Mouse (Mus musculus): Measurements from ENCODE around the gene Amh.

The Amh gene

GRCm38 (mm10) chr10:80804916-80805315 is at the start of gene Amh:
Gene Amh (plus strand): TSS chr10:80805243.
- DNase-seq, result no peak

- DNase-seq, result no peak
Observed at GRCm38 (mm10) chr10:80755291-80756015, 49.6 kb upstream of the Amh start.

GRCm38 (mm10) chr10:80756099-80756498 is 48.9 kb upstream of the Amh start:
- DNase-seq, result no peak

DNA sequence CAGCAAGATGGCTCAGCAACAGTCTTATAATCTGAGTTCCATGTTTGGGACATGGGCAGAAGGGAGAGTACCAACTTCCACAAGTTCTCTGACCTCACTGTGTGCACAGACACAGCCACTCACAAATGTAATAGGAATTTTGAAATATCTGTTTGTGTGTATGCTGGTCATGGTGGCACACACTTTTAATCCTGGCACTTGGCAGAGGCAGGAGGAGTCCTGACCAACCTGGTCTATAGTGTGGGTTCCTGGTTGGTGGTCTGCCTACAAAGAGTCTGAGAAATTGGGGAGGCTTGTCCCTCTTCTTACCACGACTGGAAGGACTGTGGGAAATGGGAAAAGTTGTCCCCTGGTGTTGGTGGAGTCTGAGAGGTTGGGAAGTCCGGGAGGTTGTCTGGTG is 48.5 kb upstream of the Amh start:
- no peak for DNase-seq

DNA sequence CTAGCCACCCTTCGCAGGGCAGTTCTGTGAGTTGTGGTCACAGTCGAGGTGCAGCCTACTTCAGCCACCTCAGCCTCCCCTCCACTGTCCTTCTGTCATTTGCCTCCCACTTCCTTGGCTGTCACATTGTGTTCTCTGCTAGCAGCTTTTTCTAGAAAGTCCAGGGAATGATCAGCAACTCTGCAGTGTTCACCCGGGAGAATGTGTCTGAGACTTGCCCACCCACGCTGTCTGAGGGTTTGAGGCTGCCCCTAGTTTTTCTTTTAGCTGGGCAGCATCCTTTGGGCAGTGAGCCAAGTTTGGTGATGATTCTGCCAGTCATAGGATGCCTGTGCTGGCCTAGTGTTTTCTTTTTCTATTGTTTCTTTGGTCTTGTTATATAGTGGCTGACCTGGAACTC is 48.1 kb upstream of the Amh start:
- no peak for DNase-seq

DNA sequence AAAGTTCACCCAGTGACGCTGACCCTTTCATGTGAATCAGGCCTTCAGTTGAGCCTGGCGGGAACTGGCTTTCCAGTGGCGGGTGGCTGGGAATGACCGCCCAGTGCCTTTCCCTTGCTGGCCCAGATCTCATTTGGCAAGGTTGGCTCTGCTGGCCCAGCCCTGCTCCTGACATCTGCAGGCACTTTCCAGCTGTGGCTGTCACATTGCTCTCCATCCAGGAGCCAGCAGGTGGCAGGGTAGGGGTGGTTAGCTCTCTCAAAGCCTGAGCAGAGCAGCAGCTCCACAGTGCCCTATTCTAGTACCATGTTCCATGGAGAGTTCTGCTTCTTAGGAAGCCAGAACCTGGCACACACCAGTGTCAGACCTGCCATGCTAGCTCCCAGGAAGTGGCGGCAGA is 47.3 kb upstream of the Amh start:
- no peak for DNase-seq

DNA sequence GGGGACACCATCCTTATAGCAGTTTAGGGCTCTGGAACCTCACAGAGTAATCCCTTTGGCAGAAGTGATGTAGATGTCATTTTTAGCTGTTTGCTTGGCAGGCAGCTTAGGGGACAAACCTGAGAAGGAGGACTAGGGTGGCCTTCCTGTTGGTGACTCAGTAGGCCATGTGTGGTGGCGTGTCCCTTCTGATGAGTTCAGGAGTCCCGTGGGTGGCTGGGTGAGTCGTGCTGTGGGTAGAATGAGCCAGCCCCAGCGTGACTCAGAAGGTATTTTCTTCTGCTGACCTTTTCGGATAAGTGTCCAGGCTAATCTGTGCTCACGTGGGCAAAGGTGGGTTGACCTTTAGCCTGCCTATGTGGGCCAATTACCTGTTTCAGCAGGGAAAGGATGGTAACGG is 46.4 kb upstream of the Amh start:
- DNase-seq, result no peak

GRCm38 (mm10) chr10:80760596-80761524 is 44.2 kb upstream of the Amh start:
- no peak for DNase-seq

- DNase-seq, result no peak
Observed at GRCm38 (mm10) chr10:80761821-80762220, 43.2 kb upstream of the Amh start.

- DNase-seq, result no peak
Observed at GRCm38 (mm10) chr10:80763502-80763901, 41.5 kb upstream of the Amh start.

DNA sequence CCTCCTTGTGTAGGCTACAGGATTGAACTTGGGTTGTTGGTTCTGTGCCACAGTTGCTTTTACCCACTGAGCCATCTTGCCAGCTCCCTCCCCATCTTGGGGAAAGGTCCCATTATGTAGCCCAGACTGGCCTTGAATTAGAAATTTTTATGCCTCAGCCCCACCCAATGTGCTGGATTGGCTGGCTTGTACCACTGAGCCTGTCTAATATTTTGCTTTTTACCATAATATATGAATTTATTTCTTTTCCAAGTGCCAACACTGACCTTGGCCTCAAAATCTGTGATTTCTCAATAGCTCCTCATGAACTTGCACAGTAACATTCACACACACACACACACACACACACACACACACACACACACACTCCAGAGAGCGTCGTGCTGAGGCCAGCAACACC is 39.3 kb upstream of the Amh start:
- DNase-seq, result no peak

GRCm38 (mm10) chr10:80766161-80766815 is 38.8 kb upstream of the Amh start:
- DNase-seq, result no peak

DNA sequence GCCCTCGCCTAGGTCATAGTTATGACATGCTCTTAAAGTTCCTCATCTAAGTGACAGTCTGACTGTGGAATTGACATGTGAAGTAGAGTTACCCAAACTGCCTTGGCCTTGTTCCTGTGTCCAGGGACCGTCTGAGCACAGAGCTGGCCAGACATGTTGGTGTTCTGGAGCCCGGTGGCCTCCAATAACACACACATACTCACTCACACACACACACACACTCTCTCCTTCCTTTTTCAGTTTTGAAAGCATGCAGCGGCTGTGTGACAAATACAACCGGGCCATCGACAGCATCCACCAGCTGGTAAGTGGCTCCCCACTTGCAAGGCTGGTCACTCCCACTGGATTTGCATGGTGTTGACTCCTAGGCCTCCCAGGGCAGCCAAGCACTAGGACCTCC is 36.7 kb upstream of the Amh start:
- no peak for DNase-seq

- no peak for DNase-seq
Observed at GRCm38 (mm10) chr10:80773816-80774215, 31.2 kb upstream of the Amh start.

- DNase-seq, result peak; percentile 86
Observed at GRCm38 (mm10) chr10:80774549-80774948, 30.5 kb upstream of the Amh start.

DNA sequence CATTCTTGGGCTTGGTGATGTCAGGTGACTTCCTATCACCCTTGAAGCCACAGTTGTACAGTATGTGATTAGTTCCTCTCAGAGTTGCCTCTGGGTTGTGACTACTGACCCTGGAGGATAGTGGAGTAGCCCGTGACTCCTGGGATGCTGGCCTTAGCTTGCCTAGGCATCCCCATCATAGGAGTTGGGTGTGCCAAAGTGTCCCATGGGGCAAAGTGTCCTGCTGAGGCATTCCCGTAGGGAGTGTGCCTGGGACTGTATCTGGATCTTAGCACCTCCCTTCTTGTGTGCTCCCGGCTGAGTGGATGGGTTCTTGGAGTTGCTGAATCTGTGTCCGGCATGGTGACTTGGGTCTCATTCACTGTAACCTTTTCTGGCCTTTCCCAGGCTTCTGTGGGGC is 30.1 kb upstream of the Amh start:
- DNase-seq, result no peak

- no peak for DNase-seq
Observed at GRCm38 (mm10) chr10:80775731-80776130, 29.3 kb upstream of the Amh start.

- DNase-seq, result no peak
Observed at GRCm38 (mm10) chr10:80776358-80776869, 28.6 kb upstream of the Amh start.

DNA sequence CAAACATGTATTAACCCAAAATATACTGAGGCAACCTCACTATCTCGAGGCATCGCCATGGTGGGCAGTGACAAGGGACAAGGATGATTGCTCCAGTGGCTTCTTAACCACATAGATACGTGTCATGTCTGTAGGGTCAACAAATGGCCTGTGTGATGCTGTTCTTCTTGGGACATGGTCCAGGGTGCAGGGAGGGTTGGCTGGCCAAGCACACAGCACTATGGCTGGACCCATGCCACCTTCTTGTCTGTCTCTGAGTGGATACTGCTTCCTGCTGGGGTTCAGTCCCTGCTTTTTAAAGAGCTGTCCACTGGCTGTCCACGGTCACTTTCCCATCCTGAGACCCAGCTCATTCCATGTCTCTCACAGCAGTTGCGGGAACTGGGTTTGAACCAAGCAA is 27.9 kb upstream of the Amh start:
- DNase-seq, result no peak

DNA sequence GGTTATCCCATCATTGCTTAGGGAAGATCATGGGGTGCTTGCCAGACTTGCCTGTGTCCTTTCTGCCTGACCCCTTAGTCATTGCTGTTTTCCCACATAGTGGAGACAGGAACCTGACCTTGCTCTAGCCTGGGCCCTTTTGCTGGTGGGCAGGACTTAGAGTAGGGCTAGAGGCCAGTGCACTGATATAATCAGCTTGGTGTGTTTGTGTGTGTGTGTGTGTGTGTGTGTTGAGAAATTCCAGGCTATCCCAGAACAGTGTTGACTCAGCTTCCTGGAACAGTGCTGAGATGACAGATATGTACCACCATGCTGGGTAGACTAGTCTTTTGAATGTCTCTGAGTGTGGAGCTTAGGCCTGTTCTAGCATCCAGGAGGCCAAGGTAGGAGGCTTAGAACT is 25.5 kb upstream of the Amh start:
- DNase-seq, result no peak

DNA sequence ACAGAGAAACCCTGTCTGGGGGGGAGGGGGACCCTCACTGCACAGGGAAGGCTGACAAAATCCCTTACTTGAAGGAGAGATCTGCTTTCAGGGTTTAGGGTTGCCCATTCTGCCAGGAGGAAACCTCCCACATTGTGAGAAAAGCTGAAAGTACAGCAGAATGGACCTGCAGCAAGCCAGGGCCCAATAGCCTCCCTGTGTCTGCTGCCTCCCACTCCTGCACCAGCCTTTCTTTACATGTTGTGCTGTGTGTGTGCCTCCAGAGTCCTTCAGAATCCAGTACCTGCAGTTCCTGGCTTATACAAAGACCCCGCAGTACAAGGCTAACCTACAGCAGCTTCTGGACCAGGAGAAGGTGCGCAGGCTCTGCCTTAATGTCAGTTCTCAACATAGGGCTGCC is 20.7 kb upstream of the Amh start:
- DNase-seq, result no peak

DNA sequence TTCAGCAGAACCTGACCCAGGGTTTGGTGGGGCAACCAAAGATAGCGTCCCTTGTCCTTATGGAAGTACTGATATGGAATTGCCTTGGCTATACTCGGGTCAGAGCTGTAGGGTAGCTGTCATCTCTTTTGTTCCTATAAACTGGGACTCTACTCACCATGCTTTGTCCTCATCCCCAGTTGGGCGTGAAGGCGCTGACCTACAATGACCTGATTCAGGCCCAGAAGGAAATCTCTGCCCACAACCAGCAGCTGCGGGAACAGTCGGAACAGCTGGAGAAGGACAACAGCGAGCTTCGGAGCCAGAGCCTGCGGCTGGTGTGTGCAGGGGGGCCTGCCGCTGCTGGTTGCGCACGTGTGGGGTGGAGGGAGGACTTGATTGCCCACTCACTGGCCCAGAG is 20.2 kb upstream of the Amh start:
- DNase-seq, result no peak

DNA sequence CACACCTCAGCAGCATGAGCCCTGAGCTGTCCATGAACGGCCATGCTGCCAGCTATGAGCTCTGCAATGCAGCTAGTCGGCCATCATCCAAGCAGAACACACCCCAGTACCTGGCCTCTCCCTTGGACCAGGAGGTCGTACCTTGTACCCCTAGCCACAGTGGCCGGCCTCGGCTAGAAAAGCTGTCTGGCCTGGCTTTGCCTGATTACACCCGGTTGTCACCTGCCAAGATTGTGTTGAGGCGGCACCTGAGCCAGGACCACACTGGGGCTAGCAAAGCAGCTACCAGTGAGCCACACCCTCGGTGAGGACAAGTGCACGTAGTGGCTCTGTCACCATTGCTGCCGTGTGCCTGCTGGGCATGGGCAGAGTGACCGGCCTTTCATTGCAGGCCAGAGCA is 19.1 kb upstream of the Amh start:
- DNase-seq, result no peak

GRCm38 (mm10) chr10:80787517-80787916 is 17.5 kb upstream of the Amh start:
- DNase-seq, result no peak
